Mouse (Mus musculus) limb, embryonic 14.5 days (tissue): ENCODE data around the gene Mrvi1. TPM values are rescaled to one million over a fixed set of nuclear protein-coding genes. Genes with fewer than 3 reads are reported as not detected.

Source experiments
- ATAC-seq: fragments of 200-750 bp; cut with Nextera tagmentation; 2 replicates; pipeline ENCODE4 v1.8.0; 2017; ENCODE audit warnings: low read depth, moderate number of reproducible peaks, moderate TSS enrichment; ENCODE audit not compliant: low FRiP score
- DNase-seq: peaks from one replicate; pipeline ENCODE4 v3.0.0-alpha.2; 2015; ENCODE audit warnings: low spot score
- H3K27ac ChIP-seq: fragments of 300-500 bp; sonication (generic); replicated peaks from 2 replicates; pipeline ENCODE4 v1.5.1; 2014; ENCODE audit warnings: low read depth, mild to moderate bottlenecking, low read length, moderate library complexity, mixed read lengths
- H3K27me3 ChIP-seq: fragments of 300-500 bp; sonication (generic); 2 replicates; pipeline ENCODE4 v1.6.1; 2014; ENCODE audit warnings: low read length, mixed read lengths; ENCODE audit not compliant: control insufficient read depth, insufficient read depth
- H3K36me3 ChIP-seq: fragments of 300-500 bp; sonication (generic); 2 replicates; pipeline ENCODE4 v1.6.1; 2014; ENCODE audit warnings: mild to moderate bottlenecking, low read length, moderate library complexity, mixed read lengths; ENCODE audit not compliant: control insufficient read depth, insufficient read depth
- H3K4me1 ChIP-seq: fragments of 300-500 bp; sonication (generic); 2 replicates; pipeline ENCODE4 v1.6.1; 2014; ENCODE audit warnings: antibody characterized with exemption, low read length, mixed read lengths; ENCODE audit not compliant: control insufficient read depth, insufficient read depth
- H3K4me2 ChIP-seq: fragments of 300-500 bp; sonication (generic); replicated peaks from 2 replicates; pipeline ENCODE4 v1.6.1; 2014; ENCODE audit warnings: low read depth, mild to moderate bottlenecking, low read length, moderate library complexity; ENCODE audit not compliant: severe bottlenecking
- H3K4me3 ChIP-seq: fragments of 300-500 bp; sonication (generic); replicated peaks from 2 replicates; pipeline ENCODE4 v1.5.1; 2014; ENCODE audit warnings: low read length
- H3K9ac ChIP-seq: fragments of 300-500 bp; sonication (generic); 2 replicates; pipeline ENCODE4 v1.6.1; 2014; ENCODE audit warnings: mild to moderate bottlenecking, low read depth, low read length, moderate library complexity; ENCODE audit not compliant: severe bottlenecking
- H3K9me3 ChIP-seq: fragments of 300-500 bp; sonication (generic); 2 replicates; pipeline ENCODE4 v1.6.1; 2016; ENCODE audit warnings: low read length; ENCODE audit not compliant: control insufficient read depth
- POLR2A ChIP-seq: fragments of 200-500 bp; IDR thresholded peaks from 2 replicates; pipeline ENCODE4 v1.8.0; 2012; ENCODE audit warnings: inconsistent platforms, mild to moderate bottlenecking, moderate library complexity, borderline replicate concordance; ENCODE audit not compliant: insufficient read depth, insufficient read length; ENCODE audit errors: extremely low read depth
- WGBS: fragments of 180-500 bp; shearing (Covaris S2); extraction: QIAGEN DNeasy Blood & Tissue Kit; methylation state at CpG from one replicate; pipeline ENCODE4 v1.1.7; 2014; 5-methylcytosine and 5-hydroxymethylcytosine counted together
- polyA plus RNA-seq, 2 experiments: library from polyadenylated mRNA; depleted of rRNA in 1 of 2; stranded (reverse) in 1 of 2; unstranded in 1 of 2; fragments of >200 nt; fragmentation: Nextera tagmentation in 1 of 2; extraction: Ambion mirVana in 1 of 2; gene quantifications; 2 replicates each; pipeline versions ENCODE4 v1.2.1 to v1.2.3; 2012 to 2014

The Mrvi1 gene
- polyA plus RNA-seq, 2 experiments, result 1.0 to 1.2 TPM

- ATAC-seq (no peak), DNase-seq (no peak)
- WGBS, result 85% methylated on average over 19 of the region's 19 CpGs
- Histone ChIP-seq H3K4me3 (no peak overlapping the region), H3K27ac (no peak overlapping the region), H3K9ac (no peak overlapping the region), H3K4me2 (no peak overlapping the region), H3K27me3 (no peaks in the 10 kb centered on the region), H3K9me3 (no peaks in the 10 kb centered on the region), H3K36me3 (no peaks in the 10 kb centered on the region), H3K4me1 (no peaks in the 10 kb centered on the region)
- no peak for TF ChIP-seq POLR2A
Observed at GRCm38 (mm10) chr7:110920331-110921261, 61.7 kb downstream of the Mrvi1 start.

GRCm38 (mm10) chr7:110919721-110920120, 62.5 kb downstream of the Mrvi1 start:
- H3K27ac ChIP-seq, result no peak overlapping the region
- H3K9me3 ChIP-seq, result no peaks in the 10 kb centered on the region
- no peak overlapping the region for H3K9ac ChIP-seq
- H3K4me2 ChIP-seq, result no peak overlapping the region
- H3K4me1 ChIP-seq, result no peaks in the 10 kb centered on the region
- no peak for DNase-seq
- no peak for TF ChIP-seq POLR2A
- H3K36me3 ChIP-seq, result no peaks in the 10 kb centered on the region
- H3K4me3 ChIP-seq, result no peak overlapping the region
- ATAC-seq, result no peak
- H3K27me3 ChIP-seq, result no peaks in the 10 kb centered on the region
- 37% methylated on average over 3 of the region's 3 CpGs for WGBS

GRCm38 (mm10) chr7:110915913-110916312, 66.3 kb downstream of the Mrvi1 start:
- TF ChIP-seq POLR2A, result no peak
- no peaks in the 10 kb centered on the region for H3K9me3 ChIP-seq
- H3K9ac ChIP-seq, result no peak overlapping the region
- H3K27me3 ChIP-seq, result no peaks in the 10 kb centered on the region
- H3K4me3 ChIP-seq, result no peak overlapping the region
- H3K36me3 ChIP-seq, result no peaks in the 10 kb centered on the region
- no peak overlapping the region for H3K4me2 ChIP-seq
- H3K27ac ChIP-seq, result no peak overlapping the region
- 64% methylated on average over 7 of the region's 7 CpGs for WGBS
- no peaks in the 10 kb centered on the region for H3K4me1 ChIP-seq
- DNase-seq (no peak), ATAC-seq (no peak)

GRCm38 (mm10) chr7:110914531-110914930, 67.7 kb downstream of the Mrvi1 start:
- H3K4me2 ChIP-seq, result no peak overlapping the region
- 65% methylated on average over 3 of the region's 3 CpGs for WGBS

GRCm38 (mm10) chr7:110913754-110914153, 68.5 kb downstream of the Mrvi1 start:
- no peaks in the 10 kb centered on the region for H3K9me3 ChIP-seq
- DNase-seq, result no peak
- no peaks in the 10 kb centered on the region for H3K4me1 ChIP-seq
- WGBS, result 98% methylated on average over 4 of the region's 4 CpGs
- no peak overlapping the region for H3K9ac ChIP-seq
- no peaks in the 10 kb centered on the region for H3K27me3 ChIP-seq
- no peak for ATAC-seq
- no peak for TF ChIP-seq POLR2A
- no peak overlapping the region for H3K4me2 ChIP-seq
- no peak overlapping the region for H3K4me3 ChIP-seq
- no peaks in the 10 kb centered on the region for H3K36me3 ChIP-seq
- H3K27ac ChIP-seq, result no peak overlapping the region

More at GRCm38 (mm10) chr7:110914531-110914930, 67.7 kb downstream of the Mrvi1 start:
- Histone ChIP-seq H3K4me1 (no peaks in the 10 kb centered on the region), H3K27ac (no peak overlapping the region), H3K36me3 (no peaks in the 10 kb centered on the region), H3K9ac (no peak overlapping the region), H3K4me3 (no peak overlapping the region), H3K9me3 (no peaks in the 10 kb centered on the region), H3K27me3 (no peaks in the 10 kb centered on the region)
- no peak for TF ChIP-seq POLR2A
- ATAC-seq (no peak), DNase-seq (no peak)
